Mouse (Mus musculus) hindbrain, embryonic 12.5 days (tissue): ENCODE results near the gene Bglap3. TPM values are rescaled to one million over a fixed set of nuclear protein-coding genes. Genes with fewer than 3 reads are reported as not detected.

Experiments
- ATAC-seq: fragments of 200-750 bp; cut with Nextera tagmentation; 2 replicates; pipeline ENCODE4 v1.8.0; 2017; ENCODE audit warnings: moderate TSS enrichment; ENCODE audit not compliant: low FRiP score
- H3K27ac ChIP-seq: fragments of 300-500 bp; sonication (generic); 2 replicates; pipeline ENCODE4 v1.5.1; 2016; ENCODE audit warnings: mild to moderate bottlenecking
- H3K27me3 ChIP-seq: fragments of 300-500 bp; sonication (generic); 2 replicates; pipeline ENCODE4 v1.6.1; 2016; ENCODE audit warnings: mild to moderate bottlenecking
- H3K36me3 ChIP-seq: fragments of 300-500 bp; sonication (generic); 2 replicates; pipeline ENCODE4 v1.6.1; 2016; ENCODE audit warnings: mild to moderate bottlenecking
- H3K4me1 ChIP-seq: fragments of 300-500 bp; sonication (generic); 2 replicates; pipeline ENCODE4 v1.6.1; 2016
- H3K4me2 ChIP-seq: fragments of 300-500 bp; sonication (generic); replicated peaks from 2 replicates; pipeline ENCODE4 v1.6.1; 2016; ENCODE audit warnings: mild to moderate bottlenecking
- H3K4me3 ChIP-seq: fragments of 300-500 bp; sonication (generic); 2 replicates; pipeline ENCODE4 v1.5.1; 2016; ENCODE audit warnings: mild to moderate bottlenecking
- H3K9ac ChIP-seq: fragments of 300-500 bp; sonication (generic); 2 replicates; pipeline ENCODE4 v1.6.1; 2016; ENCODE audit warnings: mild to moderate bottlenecking, moderate library complexity
- H3K9me3 ChIP-seq: fragments of 300-500 bp; sonication (generic); replicated peaks from 2 replicates; pipeline ENCODE4 v1.6.1; 2016; ENCODE audit warnings: mild to moderate bottlenecking
- WGBS: fragments of 180-500 bp; shearing (Covaris S2); methylation state at CpG from one replicate; pipeline ENCODE4 v1.1.7; 2016; 5-methylcytosine and 5-hydroxymethylcytosine counted together
- polyA plus RNA-seq: library from polyadenylated mRNA; unstranded; fragments of >200 nt; fragmentation: Nextera tagmentation; extraction: Ambion mirVana; gene quantifications from 2 replicates; pipeline ENCODE4 v1.2.1, GENCODE M21; 2016

Gene Bglap3
- polyA plus RNA-seq, 1 experiment from 2014 or later = not detected

- 91% methylated on average over 13 of the region's 13 CpGs for WGBS
- Histone ChIP-seq H3K27ac (no peak overlapping the region), H3K9ac (no peak overlapping the region), H3K4me1 (no peaks in the 10 kb centered on the region), H3K36me3 (peaks cover 98% of the 10 kb centered on the region), H3K4me3 (no peak overlapping the region), H3K4me2 (no peak overlapping the region), H3K27me3 (no peaks in the 10 kb centered on the region), H3K9me3 (no peaks in the 10 kb centered on the region)
- no peak for ATAC-seq
These were observed 21.8 kb downstream of the Bglap3 start for GRCm38 (mm10) chr3:88350732-88351131.

GRCm38 (mm10) chr3:88339006-88339405 is 33.5 kb downstream of the Bglap3 start:
- Histone ChIP-seq H3K4me2 (no peak overlapping the region), H3K9me3 (no peaks in the 10 kb centered on the region), H3K36me3 (peaks cover 19% of the 10 kb centered on the region), H3K4me1 (peaks cover 29% of the 10 kb centered on the region), H3K9ac (no peak overlapping the region), H3K4me3 (no peak overlapping the region), H3K27ac (no peak overlapping the region), H3K27me3 (no peaks in the 10 kb centered on the region)
- no peak for ATAC-seq
- WGBS = 80% methylated on average over 3 of the region's 3 CpGs

GRCm38 (mm10) chr3:88338316-88338715 is 34.2 kb downstream of the Bglap3 start:
- H3K4me2 ChIP-seq = no peak overlapping the region
- no peak overlapping the region for H3K27ac ChIP-seq
- peaks cover 29% of the 10 kb centered on the region for H3K4me1 ChIP-seq
- ATAC-seq = no peak
- H3K9me3 ChIP-seq = no peaks in the 10 kb centered on the region
- whole genome bisulfite sequencing = 96% methylated on average over 7 of the region's 7 CpGs
- peaks cover 12% of the 10 kb centered on the region for H3K36me3 ChIP-seq
- H3K9ac ChIP-seq = no peak overlapping the region
- H3K4me3 ChIP-seq = no peak overlapping the region
- no peaks in the 10 kb centered on the region for H3K27me3 ChIP-seq

- H3K36me3 ChIP-seq = peaks cover 3% of the 10 kb centered on the region
- peaks cover 29% of the 10 kb centered on the region for H3K4me1 ChIP-seq
- H3K4me2 ChIP-seq = peak overlapping the region; percentile 63
- peak overlapping the region; percentile 40 for H3K9ac ChIP-seq
- H3K4me3 ChIP-seq = peak overlapping the region; percentile 86; the same call in 1 of the 2 replicates
- ATAC-seq = no peak
- H3K27me3 ChIP-seq = no peaks in the 10 kb centered on the region
- H3K27ac ChIP-seq = no peak overlapping the region
- WGBS = 83% methylated on average over 11 of the region's 11 CpGs
- H3K9me3 ChIP-seq = no peaks in the 10 kb centered on the region
These were observed 35.0 kb downstream of the Bglap3 start for GRCm38 (mm10) chr3:88337367-88338020.

GRCm38 (mm10) chr3:88336058-88337013 is 36.2 kb downstream of the Bglap3 start, which contains the start of the genes Tmem79 and Smg5:
Gene Tmem79 (minus strand): TSS chr3:88336148.
Gene Smg5 (plus strand): TSS chr3:88336260.
- 3% methylated on average over 61 of the region's 66 CpGs for whole genome bisulfite sequencing
- Histone ChIP-seq H3K4me3 (peak within 1 kb of the TSS; percentile 86), H3K9ac (peak within 1 kb of the TSS; percentile 89), H3K4me1 (peaks cover 29% of the 10 kb centered on the region), H3K27me3 (no peaks in the 10 kb centered on the region), H3K27ac (peak within 1 kb of the TSS; percentile 96), H3K9me3 (no peaks in the 10 kb centered on the region), H3K36me3 (no peaks in the 10 kb centered on the region), H3K4me2 (peak within 1 kb of the TSS; percentile 63)
- peak; percentile 95 for ATAC-seq

GRCm38 (mm10) chr3:88335436-88336053 is 37.0 kb downstream of the Bglap3 start:
- no peaks in the 10 kb centered on the region for H3K36me3 ChIP-seq
- H3K27ac ChIP-seq = peak overlapping the region; percentile 96
- peaks cover 29% of the 10 kb centered on the region for H3K4me1 ChIP-seq
- peak overlapping the region; percentile 86 for H3K4me3 ChIP-seq
- peak overlapping the region; percentile 89 for H3K9ac ChIP-seq
- H3K4me2 ChIP-seq = peak overlapping the region; percentile 63
- no peaks in the 10 kb centered on the region for H3K9me3 ChIP-seq
- no peaks in the 10 kb centered on the region for H3K27me3 ChIP-seq
- 2% methylated on average over 27 of the region's 27 CpGs for WGBS
- peak; percentile 52; the same call in 1 of the 2 replicates for ATAC-seq

- Histone ChIP-seq H3K4me2 (peak overlapping the region; percentile 63), H3K9ac (peak overlapping the region; percentile 89), H3K4me1 (peaks cover 29% of the 10 kb centered on the region), H3K4me3 (peak overlapping the region; percentile 86), H3K9me3 (no peaks in the 10 kb centered on the region), H3K36me3 (no peaks in the 10 kb centered on the region), H3K27ac (no peak overlapping the region), H3K27me3 (no peaks in the 10 kb centered on the region)
- 32% methylated on average over 3 of the region's 3 CpGs for WGBS
- ATAC-seq = no peak
These were observed 37.6 kb downstream of the Bglap3 start for GRCm38 (mm10) chr3:88334902-88335435.

GRCm38 (mm10) chr3:88334029-88334658 is 38.4 kb downstream of the Bglap3 start:
- no peak for ATAC-seq
- WGBS = 48% methylated on average over 12 of the region's 12 CpGs
- no peak overlapping the region for H3K4me2 ChIP-seq
- no peak overlapping the region; the same call in 1 of the 2 replicates for H3K9ac ChIP-seq
- H3K4me3 ChIP-seq = no peak overlapping the region
- peaks cover 27% of the 10 kb centered on the region for H3K4me1 ChIP-seq
- no peaks in the 10 kb centered on the region for H3K27me3 ChIP-seq
- no peaks in the 10 kb centered on the region for H3K9me3 ChIP-seq
- H3K27ac ChIP-seq = no peak overlapping the region
- peaks cover 5% of the 10 kb centered on the region; the same call in 1 of the 2 replicates for H3K36me3 ChIP-seq

- 39% methylated on average over 2 of the region's 2 CpGs for WGBS
- H3K9ac ChIP-seq = no peak overlapping the region
- H3K9me3 ChIP-seq = no peaks in the 10 kb centered on the region
- H3K4me3 ChIP-seq = no peak overlapping the region
- H3K36me3 ChIP-seq = peaks cover 26% of the 10 kb centered on the region
- no peak overlapping the region for H3K27ac ChIP-seq
- no peaks in the 10 kb centered on the region for H3K27me3 ChIP-seq
- H3K4me1 ChIP-seq = peaks cover 9% of the 10 kb centered on the region
- ATAC-seq = no peak
- no peak overlapping the region for H3K4me2 ChIP-seq
These were observed 41.3 kb downstream of the Bglap3 start for GRCm38 (mm10) chr3:88331282-88331681.

GRCm38 (mm10) chr3:88328956-88329355 is 43.6 kb downstream of the Bglap3 start:
- ATAC-seq = no peak
- peaks cover 26% of the 10 kb centered on the region for H3K36me3 ChIP-seq
- 0 out of 2 replicates have a peak overlapping the region, but pooled peaks have one; percentile 2 for H3K9ac ChIP-seq
- 77% methylated on average over 5 of the region's 5 CpGs for WGBS
- H3K4me3 ChIP-seq = no peak overlapping the region
- no peak overlapping the region for H3K27ac ChIP-seq
- no peaks in the 10 kb centered on the region for H3K9me3 ChIP-seq
- no peaks in the 10 kb centered on the region for H3K27me3 ChIP-seq
- peaks cover 12% of the 10 kb centered on the region for H3K4me1 ChIP-seq
- no peak overlapping the region for H3K4me2 ChIP-seq

GRCm38 (mm10) chr3:88324951-88325405 is 47.6 kb downstream of the Bglap3 start, which contains the start of gene Glmp:
Gene Glmp (plus strand): TSS chr3:88325023.
- peak within 1 kb of the TSS; percentile 63 for H3K4me3 ChIP-seq
- peak within 1 kb of the TSS; percentile 67 for H3K9ac ChIP-seq
- no peaks in the 10 kb centered on the region for H3K9me3 ChIP-seq
- 2% methylated on average over 10 of the region's 10 CpGs for WGBS
- no peaks in the 10 kb centered on the region for H3K27me3 ChIP-seq
- H3K4me1 ChIP-seq = peaks cover 12% of the 10 kb centered on the region
- peak within 1 kb of the TSS; percentile 78 for H3K4me2 ChIP-seq
- peaks cover 57% of the 10 kb centered on the region for H3K36me3 ChIP-seq
- H3K27ac ChIP-seq = no peak within 1 kb of the TSS
- ATAC-seq = peak; percentile 70
